In genomic region chr11:49770676-49771550, GRCm38 (mm10) we compare ENCODE assay signal across 1 mouse cellular context.
TF ChIP-seq lines count a peak whose summit lies in the region.

No protein-coding gene starts in this region.

TF ChIP-seq in CH12.LX, 34 proteins besides CTCF, POLR2A, EP300 and RAD21 (continued from another document):
- TF ChIP-seq RCOR1 (conservative IDR thresholded peaks at IDR 0.05; ENCODE audit: low read depth, low read length) (0 out of 2 replicates have a peak, but pooled peaks have one; percentile 66), GABPA (IDR thresholded peaks at IDR 0.05; ENCODE audit: insufficient replicate concordance, low read depth, low read length) (no peak), KAT2A (IDR thresholded peaks at IDR 0.05; ENCODE audit: insufficient replicate concordance, low read length) (no peak), ZKSCAN1 (IDR thresholded peaks at IDR 0.05; ENCODE audit: borderline replicate concordance, low read depth, low read length) (no peak), MEF2A (IDR thresholded peaks at IDR 0.05; ENCODE audit: borderline replicate concordance, low read depth, low read length) (peak; percentile 79), SIN3A (IDR thresholded peaks at IDR 0.05; ENCODE audit: low read length) (peak; percentile 27; the same call in 1 of the 2 replicates), MXI1 (IDR thresholded peaks at IDR 0.05; ENCODE audit: low read depth, low read length) (no peak), MAFK (IDR thresholded peaks at IDR 0.05; ENCODE audit: insufficient replicate concordance, low read length) (no peak), ZNF384 (IDR thresholded peaks at IDR 0.05; ENCODE audit: low read depth, low read length) (peak; percentile 92), CHD2 (IDR thresholded peaks at IDR 0.05; ENCODE audit: low read length) (no peak), ZC3H11A (IDR thresholded peaks at IDR 0.05; ENCODE audit: low read depth, low read length) (no peak), CHD1 (IDR thresholded peaks at IDR 0.05; ENCODE audit: low read depth, low read length) (no peak), NELFE (IDR thresholded peaks at IDR 0.05; ENCODE audit: low read depth, low read length) (no peak), MAZ (IDR thresholded peaks at IDR 0.05; ENCODE audit: low read depth, low read length) (no peak), POLR2AphosphoS2 (IDR thresholded peaks at IDR 0.05; ENCODE audit: low read depth, low read length) (no peak), MYC (IDR thresholded peaks at IDR 0.05; ENCODE audit: low read depth, low read length) (no peak)
